Mouse (Mus musculus): ENCODE measurements at regions not wholly inside any gene's neighbourhood (a gene's known extent, or its start where the extent isn't known, plus 50 kb on each side); places are given as distances from the start of the nearest gene placed in this dataset.

DNA sequence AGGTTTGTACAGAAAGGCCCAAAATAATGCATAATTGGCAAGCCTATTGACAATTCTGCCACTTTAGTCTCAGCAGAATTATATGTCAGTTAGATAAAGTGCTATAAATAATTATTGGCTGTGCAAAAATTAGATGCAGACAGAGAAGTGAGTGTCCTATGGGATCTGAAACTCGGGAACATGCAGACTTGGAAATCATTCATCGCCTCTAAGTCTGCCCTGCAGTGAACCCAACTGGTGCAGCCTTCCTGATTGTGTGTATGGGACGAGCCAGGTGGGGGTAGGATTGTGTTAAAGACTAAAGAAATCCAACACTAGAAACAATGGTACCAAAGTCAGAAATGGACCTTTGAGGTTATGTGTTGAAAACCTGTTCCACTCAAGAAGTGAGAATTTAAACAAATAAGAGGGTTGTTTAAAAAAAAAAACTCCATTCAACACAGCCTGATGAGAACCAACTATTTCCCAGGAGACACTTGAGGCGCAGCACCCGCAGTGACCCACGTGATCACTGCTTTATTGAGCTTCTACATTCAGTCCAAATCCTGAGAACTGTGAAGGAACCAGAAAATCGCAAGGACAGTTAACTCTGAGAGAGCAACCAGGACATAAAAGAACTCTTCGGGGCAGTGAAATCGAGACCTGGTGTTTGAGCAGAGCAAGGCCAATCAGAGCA lies 57.4 kb upstream of the Acsl1 start:
- DNase-seq (ENCODE audit: low spot score) = no peak

DNA sequence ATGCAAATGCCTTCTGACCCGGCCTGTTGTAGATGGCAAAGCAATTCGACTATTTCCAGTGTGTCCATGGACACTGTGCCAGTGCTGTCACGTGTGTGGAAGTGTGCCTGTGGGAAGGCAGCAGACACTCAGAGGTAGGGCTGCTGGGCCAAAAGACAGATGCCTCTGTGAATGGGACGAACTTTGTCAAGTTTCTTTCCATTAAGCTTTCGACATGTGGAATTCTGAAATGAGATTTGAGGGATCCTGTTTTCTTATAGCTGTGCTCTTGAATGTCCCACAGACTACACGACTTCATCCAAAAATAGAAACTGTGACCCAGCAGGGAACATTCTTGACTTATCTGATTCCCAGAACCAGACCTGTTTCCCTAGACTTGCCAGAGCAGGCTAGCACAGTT lies 56.0 kb upstream of the Acsl1 start:
- no peak for DNase-seq (ENCODE audit: low spot score)

DNA sequence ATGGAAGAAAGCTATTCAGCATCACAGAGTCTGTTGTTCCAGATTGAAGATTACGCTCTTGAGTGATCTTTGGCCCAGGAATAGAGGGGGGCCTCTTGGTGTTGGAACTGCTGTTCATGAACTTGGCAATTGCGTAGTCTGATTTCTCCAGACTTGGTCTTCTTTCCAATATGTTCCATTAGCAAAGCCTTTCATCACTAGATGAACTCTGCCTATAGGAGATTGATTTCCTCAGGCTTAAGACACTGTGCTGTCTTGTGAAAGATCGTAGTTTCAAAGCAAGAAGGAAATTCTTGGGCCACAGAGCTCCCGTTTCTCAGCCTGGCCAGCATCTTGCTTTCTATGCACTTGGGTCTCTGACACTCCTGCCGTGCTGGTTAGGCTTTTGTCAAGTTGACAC lies 51.4 kb upstream of the Acsl1 start:
- no peak for DNase-seq (ENCODE audit: low spot score)

DNA sequence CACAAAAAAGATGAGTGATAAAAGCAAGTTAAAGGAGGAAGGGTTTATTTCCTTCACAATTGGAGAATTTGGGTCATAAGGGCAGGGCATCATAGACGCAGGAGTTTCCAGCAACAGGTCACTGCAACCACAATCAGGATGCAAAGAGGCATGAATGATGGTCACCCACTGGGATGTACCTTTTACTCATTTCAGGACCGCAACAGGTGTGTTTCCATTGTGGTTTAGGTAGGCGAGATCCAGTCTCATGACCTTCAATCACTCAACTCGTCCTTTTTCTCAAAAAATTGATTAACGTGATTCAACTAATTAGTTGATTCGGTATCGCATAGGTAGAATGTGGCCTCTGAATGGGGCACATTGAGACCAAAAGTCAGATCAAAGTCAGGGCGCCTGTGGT lies 50.4 kb upstream of the Acsl1 start:
- DNase-seq (ENCODE audit: low spot score) = no peak

Measured in embryo, embryonic 10.5 days (tissue).